Mouse (Mus musculus): ENCODE measurements around the gene Lyzl4. TPM values are rescaled to one million over a fixed set of nuclear protein-coding genes. Genes with fewer than 3 reads are reported as not detected.

The Lyzl4 gene
- polyA plus RNA-seq, 1 experiment, result 0.38 TPM

DNA sequence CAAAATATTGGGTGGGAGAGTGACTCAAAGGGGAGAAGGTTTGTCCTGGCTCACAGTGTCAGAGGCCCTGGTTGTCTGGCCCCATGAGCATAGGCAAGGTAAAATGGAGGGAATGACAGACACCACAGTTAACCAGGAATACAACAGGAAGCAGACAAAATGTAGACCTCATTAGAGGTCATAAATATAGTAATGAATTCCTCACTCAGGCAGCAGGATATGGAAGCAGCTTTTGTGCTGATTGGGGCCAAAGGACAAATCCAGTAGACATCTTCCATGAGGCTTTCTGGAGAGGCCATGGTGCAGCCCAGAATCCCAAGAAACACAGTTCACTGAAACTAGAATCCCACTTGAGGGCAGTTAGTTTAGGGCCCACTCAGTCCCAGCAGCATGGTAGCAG is 92.5 kb downstream of the Lyzl4 start:
- H3K4me3 ChIP-seq (replicated peaks; ENCODE audit: insufficient read depth, low read depth, low read length), result no peak overlapping the region
- H3K4me1 ChIP-seq (ENCODE audit: control insufficient read depth, insufficient read depth, low read length), result no peaks in the 10 kb centered on the region
- no peak overlapping the region for H3K27ac ChIP-seq (ENCODE audit: insufficient read depth, low read length)
- no peak for DNase-seq
- no peaks in the 10 kb centered on the region for H3K27me3 ChIP-seq (ENCODE audit: control insufficient read depth, insufficient read depth, low read length)
- TF ChIP-seq POLR2A (IDR thresholded peaks at IDR 0.05; ENCODE audit: borderline replicate concordance, insufficient read depth, low read length) (no peak), CTCF (IDR thresholded peaks at IDR 0.05; ENCODE audit: borderline replicate concordance, insufficient read depth, low read depth, low read length) (no peak)

GRCm38 (mm10) chr9:121549010-121549409 is 92.9 kb downstream of the Lyzl4 start:
- Histone ChIP-seq H3K27ac (ENCODE audit: insufficient read depth, low read length) (no peak overlapping the region), H3K4me1 (ENCODE audit: control insufficient read depth, insufficient read depth, low read length) (no peaks in the 10 kb centered on the region), H3K4me3 (replicated peaks; ENCODE audit: insufficient read depth, low read depth, low read length) (no peak overlapping the region), H3K27me3 (ENCODE audit: control insufficient read depth, insufficient read depth, low read length) (no peaks in the 10 kb centered on the region)
- TF ChIP-seq CTCF (IDR thresholded peaks at IDR 0.05; ENCODE audit: borderline replicate concordance, insufficient read depth, low read depth, low read length) (no peak), POLR2A (IDR thresholded peaks at IDR 0.05; ENCODE audit: borderline replicate concordance, insufficient read depth, low read length) (no peak)
- 77% methylated on average over 5 of the region's 5 CpGs for WGBS
- no peak for DNase-seq

DNA sequence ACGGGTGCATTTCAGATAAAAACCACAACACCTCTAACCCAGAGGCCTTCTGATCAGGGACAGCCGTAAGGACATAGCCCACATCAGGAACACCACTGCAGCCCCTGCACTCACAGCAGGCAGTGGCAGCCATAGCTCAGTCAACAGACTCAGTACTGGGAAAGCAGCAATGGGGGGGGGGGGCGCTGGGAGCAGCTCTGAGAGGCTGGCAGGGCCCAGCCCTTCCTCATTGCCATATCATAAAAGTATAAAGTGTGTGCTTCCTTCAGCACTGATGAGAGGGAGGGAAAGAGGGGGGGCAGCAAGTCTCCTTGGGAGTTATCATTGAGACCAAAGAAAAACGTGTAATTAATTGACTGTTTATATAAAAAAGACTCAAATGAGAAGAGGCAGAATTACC is 94.5 kb downstream of the Lyzl4 start:
- WGBS, result 69% methylated on average over 4 of the region's 4 CpGs
- H3K27me3 ChIP-seq (ENCODE audit: control insufficient read depth, insufficient read depth, low read length), result no peaks in the 10 kb centered on the region
- H3K4me3 ChIP-seq (replicated peaks; ENCODE audit: insufficient read depth, low read depth, low read length), result no peak overlapping the region
- no peaks in the 10 kb centered on the region for H3K4me1 ChIP-seq (ENCODE audit: control insufficient read depth, insufficient read depth, low read length)
- no peak for DNase-seq
- no peak for TF ChIP-seq POLR2A (IDR thresholded peaks at IDR 0.05; ENCODE audit: borderline replicate concordance, insufficient read depth, low read length)
- TF ChIP-seq CTCF (IDR thresholded peaks at IDR 0.05; ENCODE audit: borderline replicate concordance, insufficient read depth, low read depth, low read length), result no peak
- H3K27ac ChIP-seq (ENCODE audit: insufficient read depth, low read length), result no peak overlapping the region

DNA sequence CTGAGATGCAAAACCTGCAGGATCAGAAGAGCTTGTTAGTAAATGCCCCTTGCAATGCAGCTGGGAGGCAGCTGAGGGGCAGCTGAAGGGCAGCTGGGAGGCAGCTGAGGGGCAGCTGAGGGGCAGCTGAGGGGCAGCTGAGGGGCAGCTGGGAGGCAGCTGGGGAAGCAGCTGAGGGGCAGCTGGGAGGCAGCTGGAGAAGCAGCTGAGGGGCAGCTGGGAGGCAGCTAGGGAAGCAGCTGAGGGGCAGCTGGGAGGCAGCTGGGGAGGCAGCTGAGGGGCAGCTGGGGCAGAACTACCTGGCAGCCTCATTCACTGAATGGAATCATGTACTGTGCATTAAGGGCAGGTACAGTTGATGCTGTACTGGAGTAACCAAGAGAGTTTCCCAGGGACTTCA is 100.4 kb downstream of the Lyzl4 start:
- no peak for DNase-seq
- no peaks in the 10 kb centered on the region for H3K4me1 ChIP-seq (ENCODE audit: control insufficient read depth, insufficient read depth, low read length)
- no peak overlapping the region for H3K4me3 ChIP-seq (replicated peaks; ENCODE audit: insufficient read depth, low read depth, low read length)
- no peak overlapping the region for H3K27ac ChIP-seq (ENCODE audit: insufficient read depth, low read length)
- TF ChIP-seq POLR2A (IDR thresholded peaks at IDR 0.05; ENCODE audit: borderline replicate concordance, insufficient read depth, low read length) (no peak), CTCF (IDR thresholded peaks at IDR 0.05; ENCODE audit: borderline replicate concordance, insufficient read depth, low read depth, low read length) (no peak)
- no peaks in the 10 kb centered on the region for H3K27me3 ChIP-seq (ENCODE audit: control insufficient read depth, insufficient read depth, low read length)

DNA sequence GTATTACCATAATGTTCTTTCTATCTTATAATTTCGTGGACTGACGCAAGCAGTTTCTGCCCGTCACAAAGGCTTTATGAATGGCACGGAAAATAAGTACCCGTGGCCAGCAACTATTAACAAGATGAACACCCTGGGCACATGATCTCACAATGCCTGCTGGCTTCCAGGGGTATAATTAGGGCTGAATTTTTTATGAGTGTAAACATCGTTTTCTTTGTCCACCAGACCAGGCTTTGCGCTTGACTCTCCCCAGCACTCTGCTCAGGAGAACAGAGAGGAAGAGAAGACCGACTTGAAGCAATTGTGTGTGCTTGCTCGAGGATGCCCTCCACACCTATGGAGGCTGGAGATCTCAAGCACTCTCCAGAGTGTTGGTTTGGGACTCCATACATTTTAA is 109.3 kb downstream of the Lyzl4 start:
- Histone ChIP-seq H3K27ac (ENCODE audit: insufficient read depth, low read length) (no peak overlapping the region), H3K4me1 (ENCODE audit: control insufficient read depth, insufficient read depth, low read length) (no peaks in the 10 kb centered on the region), H3K27me3 (ENCODE audit: control insufficient read depth, insufficient read depth, low read length) (no peaks in the 10 kb centered on the region), H3K4me3 (replicated peaks; ENCODE audit: insufficient read depth, low read depth, low read length) (no peak overlapping the region)
- no peak for TF ChIP-seq POLR2A (IDR thresholded peaks at IDR 0.05; ENCODE audit: borderline replicate concordance, insufficient read depth, low read length)
- TF ChIP-seq CTCF (IDR thresholded peaks at IDR 0.05; ENCODE audit: borderline replicate concordance, insufficient read depth, low read depth, low read length), result no peak
- 70% methylated on average over 9 of the region's 9 CpGs for WGBS
- no peak for DNase-seq

- WGBS, result 46% methylated on average over 8 of the region's 8 CpGs
- H3K27ac ChIP-seq (ENCODE audit: insufficient read depth, low read length), result no peak overlapping the region
- no peaks in the 10 kb centered on the region for H3K4me1 ChIP-seq (ENCODE audit: control insufficient read depth, insufficient read depth, low read length)
- H3K4me3 ChIP-seq (replicated peaks; ENCODE audit: insufficient read depth, low read depth, low read length), result no peak overlapping the region
- TF ChIP-seq CTCF (IDR thresholded peaks at IDR 0.05; ENCODE audit: borderline replicate concordance, insufficient read depth, low read depth, low read length), result no peak
- no peak for TF ChIP-seq POLR2A (IDR thresholded peaks at IDR 0.05; ENCODE audit: borderline replicate concordance, insufficient read depth, low read length)
- no peak for DNase-seq
- no peaks in the 10 kb centered on the region for H3K27me3 ChIP-seq (ENCODE audit: control insufficient read depth, insufficient read depth, low read length)
Measured at GRCm38 (mm10) chr9:121528605-121529357, 113.1 kb downstream of the Lyzl4 start.

Other genes starting within 250 kb of the Lyzl4 start
- 162 and 188 TPM in 2 replicates for gene Cck, start 146.4 kb downstream of the Lyzl4 start, polyA plus RNA-seq (2012; rRNA removed)
- 5.2 and 9.3 TPM in 2 replicates for gene Vipr1, start 620 bp upstream of the Lyzl4 start, polyA plus RNA-seq (2012; rRNA removed)
- gene Sec22c, start 63.4 kb upstream of the Lyzl4 start, polyA plus RNA-seq (2012; rRNA removed), result 12.3 and 13.8 TPM in 2 replicates
- 147 TPM in 2 replicates for gene Ss18l2, start 68.2 kb upstream of the Lyzl4 start, polyA plus RNA-seq (2012; rRNA removed)
- gene Nktr, start 77.1 kb upstream of the Lyzl4 start, polyA plus RNA-seq (2012; rRNA removed), result 130 and 145 TPM in 2 replicates
- 67.9 and 68.5 TPM in 2 replicates for gene Zfp651, start 117.2 kb upstream of the Lyzl4 start, polyA plus RNA-seq (2012; rRNA removed)
- 0.29 and 0.51 TPM in 2 replicates for gene Klhl40, start 135.5 kb upstream of the Lyzl4 start, polyA plus RNA-seq (2012; rRNA removed)
- 43.9 and 46.5 TPM in 2 replicates for gene Hhatl, start 150.4 kb upstream of the Lyzl4 start, polyA plus RNA-seq (2012; rRNA removed)
- 15.1 and 18.5 TPM in 2 replicates for gene Ccdc13, start 197.4 kb upstream of the Lyzl4 start, polyA plus RNA-seq (2012; rRNA removed)
- gene Higd1a, start 216.3 kb upstream of the Lyzl4 start, polyA plus RNA-seq (2012; rRNA removed), result 125 and 128 TPM in 2 replicates

All from cerebellum, adult 2 months (tissue).